Mouse (Mus musculus) kidney, embryonic 15.5 days (tissue): ENCODE data around the gene Snip1. TPM values are rescaled to one million over a fixed set of nuclear protein-coding genes. Genes with fewer than 3 reads are reported as not detected.

ENCODE experiments used
- polyA plus RNA-seq: library from polyadenylated mRNA; unstranded; fragments of >200 nt; fragmentation: Nextera tagmentation; extraction: Ambion mirVana; gene quantifications from 2 replicates; pipeline ENCODE4 v1.2.1, GENCODE M21; 2015

Gene Snip1
- polyA plus RNA-seq, 1 experiment from 2014 or later = 29.0 TPM

Other genes with a start within 250 kb of the Snip1 start
- gene Yrdc, start 216.0 kb upstream of the Snip1 start, polyA plus RNA-seq = 35.0 and 42.5 TPM in 2 replicates
- gene 1110065P20Rik, start 215.5 kb upstream of the Snip1 start, polyA plus RNA-seq = 46.9 and 50.3 TPM in 2 replicates
- 0.49 and 0.71 TPM in 2 replicates for gene Maneal, start 204.5 kb upstream of the Snip1 start, polyA plus RNA-seq
- gene Epha10, start 185.8 kb upstream of the Snip1 start, polyA plus RNA-seq = 0.10 and 0.21 TPM in 2 replicates
- gene 9930104L06Rik, start 129.6 kb upstream of the Snip1 start, polyA plus RNA-seq = 12.6 and 12.7 TPM in 2 replicates
- 149 and 151 TPM in 2 replicates for gene Cdca8, start 127.4 kb upstream of the Snip1 start, polyA plus RNA-seq
- 30.9 and 32.4 TPM in 2 replicates for gene Rspo1, start 80.2 kb upstream of the Snip1 start, polyA plus RNA-seq
- 83.7 and 91.0 TPM in 2 replicates for gene Gnl2, start 50.1 kb upstream of the Snip1 start, polyA plus RNA-seq
- gene Dnali1, start 969 bp upstream of the Snip1 start, polyA plus RNA-seq = not detected in 2 replicates
- 64.1 and 67.8 TPM in 2 replicates for gene Meaf6, start 18.5 kb downstream of the Snip1 start, polyA plus RNA-seq
- gene Zc3h12a, start 61.2 kb downstream of the Snip1 start, polyA plus RNA-seq = 0.33 and 0.44 TPM in 2 replicates